Mouse (Mus musculus) hindbrain, embryonic 14.5 days (tissue): Measurements from ENCODE around the gene Trp73. TPM values are rescaled to one million over a fixed set of nuclear protein-coding genes. Genes with fewer than 3 reads are reported as not detected.

Experiments
- ATAC-seq: fragments of 200-750 bp; cut with Nextera tagmentation; 2 replicates; pipeline ENCODE4 v1.8.0; 2017; ENCODE audit warnings: moderate number of reproducible peaks, mild to moderate bottlenecking, moderate TSS enrichment, moderate library complexity; ENCODE audit not compliant: low FRiP score
- DNase-seq: peaks from one replicate; pipeline ENCODE4 v3.0.0-alpha.2; 2015; ENCODE audit warnings: low spot score
- H3K27ac ChIP-seq: fragments of 300-500 bp; sonication (generic); 2 replicates; pipeline ENCODE4 v1.5.1; 2014; ENCODE audit warnings: mild to moderate bottlenecking, moderate library complexity
- H3K27me3 ChIP-seq: fragments of 300-500 bp; sonication (generic); 2 replicates; pipeline ENCODE4 v1.6.1; 2014; ENCODE audit warnings: mild to moderate bottlenecking, low read length, mixed read lengths; ENCODE audit not compliant: control insufficient read depth, insufficient read depth
- H3K36me3 ChIP-seq: fragments of 300-500 bp; sonication (generic); replicated peaks from 2 replicates; pipeline ENCODE4 v1.6.1; 2014; ENCODE audit not compliant: control insufficient read depth, insufficient read depth
- H3K4me1 ChIP-seq: fragments of 300-500 bp; sonication (generic); replicated peaks from 2 replicates; pipeline ENCODE4 v1.6.1; 2014; ENCODE audit warnings: antibody characterized with exemption, low read length, mixed read lengths; ENCODE audit not compliant: control insufficient read depth, insufficient read depth
- H3K4me2 ChIP-seq: fragments of 300-500 bp; sonication (generic); replicated peaks from 2 replicates; pipeline ENCODE4 v1.6.1; 2014; ENCODE audit warnings: mild to moderate bottlenecking, moderate library complexity
- H3K4me3 ChIP-seq: fragments of 300-500 bp; sonication (generic); replicated peaks from 2 replicates; pipeline ENCODE4 v1.5.1; 2014; ENCODE audit warnings: mild to moderate bottlenecking, low read length
- H3K9ac ChIP-seq: fragments of 300-500 bp; sonication (generic); 2 replicates; pipeline ENCODE4 v1.6.1; 2014
- H3K9me3 ChIP-seq: fragments of 300-500 bp; sonication (generic); 2 replicates; pipeline ENCODE4 v1.6.1; 2016; ENCODE audit warnings: low read length; ENCODE audit not compliant: control insufficient read depth
- WGBS: fragments of 180-500 bp; shearing (Covaris S2); extraction: QIAGEN DNeasy Blood & Tissue Kit; methylation state at CpG from one replicate; pipeline ENCODE4 v1.1.7; 2014; 5-methylcytosine and 5-hydroxymethylcytosine counted together
- polyA plus RNA-seq: library from polyadenylated mRNA; unstranded; fragments of >200 nt; fragmentation: Nextera tagmentation; extraction: Ambion mirVana; gene quantifications from 2 replicates; pipeline ENCODE4 v1.2.1, GENCODE M21; 2014

The Trp73 gene
- polyA plus RNA-seq, 1 experiment from 2014 or later, result 0.96 TPM

GRCm38 (mm10) chr4:154071521-154071920 lies 68.5 kb downstream of the Trp73 start:
- Histone ChIP-seq H3K4me3 (0 out of 2 replicates have a peak overlapping the region, but pooled peaks have one; percentile 4), H3K27me3 (peaks cover 28% of the 10 kb centered on the region), H3K4me2 (peak overlapping the region; percentile 37), H3K9ac (no peak overlapping the region), H3K9me3 (no peaks in the 10 kb centered on the region), H3K36me3 (no peaks in the 10 kb centered on the region), H3K4me1 (0 out of 2 replicates have a peak, but pooled peaks cover 5% of the 10 kb centered on the region), H3K27ac (no peak overlapping the region)
- WGBS, result 3% methylated on average over 15 of the region's 20 CpGs
- ATAC-seq, result no peak
- no peak for DNase-seq

GRCm38 (mm10) chr4:154070896-154071295 lies 69.1 kb downstream of the Trp73 start:
- 0% methylated on average over 5 of the region's 5 CpGs for WGBS
- Histone ChIP-seq H3K36me3 (no peaks in the 10 kb centered on the region), H3K27ac (no peak overlapping the region), H3K4me1 (0 out of 2 replicates have a peak, but pooled peaks cover 5% of the 10 kb centered on the region), H3K9me3 (no peaks in the 10 kb centered on the region), H3K4me2 (no peak overlapping the region), H3K4me3 (no peak overlapping the region), H3K9ac (no peak overlapping the region), H3K27me3 (peaks cover 28% of the 10 kb centered on the region)
- DNase-seq (no peak), ATAC-seq (no peak)

GRCm38 (mm10) chr4:154064827-154065773 lies 74.9 kb downstream of the Trp73 start:
- Histone ChIP-seq H3K4me3 (no peak overlapping the region), H3K4me2 (no peak overlapping the region), H3K36me3 (no peaks in the 10 kb centered on the region), H3K27me3 (peaks cover 5% of the 10 kb centered on the region), H3K27ac (no peak overlapping the region), H3K9me3 (no peaks in the 10 kb centered on the region), H3K4me1 (no peaks in the 10 kb centered on the region), H3K9ac (no peak overlapping the region)
- peak; percentile 72 for DNase-seq
- ATAC-seq, result no peak; the same call in 1 of the 2 replicates
- WGBS, result 63% methylated on average over 14 of the region's 14 CpGs

GRCm38 (mm10) chr4:154057696-154058095 lies 82.3 kb downstream of the Trp73 start:
- ATAC-seq (no peak), DNase-seq (no peak)
- no peak overlapping the region for H3K4me2 ChIP-seq
- no peaks in the 10 kb centered on the region for H3K36me3 ChIP-seq
- H3K9me3 ChIP-seq, result no peaks in the 10 kb centered on the region
- H3K27ac ChIP-seq, result no peak overlapping the region
- WGBS, result 62% methylated on average over 4 of the region's 4 CpGs
- no peak overlapping the region for H3K4me3 ChIP-seq
- H3K27me3 ChIP-seq, result no peaks in the 10 kb centered on the region
- H3K9ac ChIP-seq, result no peak overlapping the region
- no peaks in the 10 kb centered on the region for H3K4me1 ChIP-seq

- H3K4me1 ChIP-seq, result no peaks in the 10 kb centered on the region
- no peaks in the 10 kb centered on the region for H3K9me3 ChIP-seq
- no peaks in the 10 kb centered on the region for H3K36me3 ChIP-seq
- H3K27ac ChIP-seq, result no peak overlapping the region
- 66% methylated on average over 2 of the region's 2 CpGs for WGBS
- H3K9ac ChIP-seq, result no peak overlapping the region
- H3K4me3 ChIP-seq, result no peak overlapping the region
- H3K27me3 ChIP-seq, result no peaks in the 10 kb centered on the region
- no peak for DNase-seq
- no peak for ATAC-seq
- H3K4me2 ChIP-seq, result no peak overlapping the region
Observed at GRCm38 (mm10) chr4:154056661-154057060, 83.3 kb downstream of the Trp73 start.

GRCm38 (mm10) chr4:154056046-154056445 lies 84.0 kb downstream of the Trp73 start:
- WGBS, result 84% methylated on average over 2 of the region's 2 CpGs
- no peak for ATAC-seq

GRCm38 (mm10) chr4:154055482-154055881 lies 84.5 kb downstream of the Trp73 start:
- Histone ChIP-seq H3K4me3 (no peak overlapping the region), H3K9ac (no peak overlapping the region), H3K36me3 (no peaks in the 10 kb centered on the region), H3K27ac (no peak overlapping the region), H3K4me2 (no peak overlapping the region), H3K9me3 (no peaks in the 10 kb centered on the region), H3K27me3 (no peaks in the 10 kb centered on the region), H3K4me1 (no peaks in the 10 kb centered on the region)
- DNase-seq, result no peak
- ATAC-seq, result no peak
- 87% methylated on average over 7 of the region's 7 CpGs for WGBS

More at GRCm38 (mm10) chr4:154056046-154056445, 84.0 kb downstream of the Trp73 start:
- H3K4me1 ChIP-seq, result no peaks in the 10 kb centered on the region
- DNase-seq, result no peak
- H3K27ac ChIP-seq, result no peak overlapping the region
- H3K4me2 ChIP-seq, result no peak overlapping the region
- H3K4me3 ChIP-seq, result no peak overlapping the region
- H3K9me3 ChIP-seq, result no peaks in the 10 kb centered on the region
- no peak overlapping the region for H3K9ac ChIP-seq
- no peaks in the 10 kb centered on the region for H3K36me3 ChIP-seq
- H3K27me3 ChIP-seq, result no peaks in the 10 kb centered on the region

- H3K36me3 ChIP-seq, result no peaks in the 10 kb centered on the region
- no peak overlapping the region for H3K4me3 ChIP-seq
- DNase-seq (no peak), ATAC-seq (no peak)
- H3K4me1 ChIP-seq, result no peaks in the 10 kb centered on the region
- H3K4me2 ChIP-seq, result no peak overlapping the region
- no peak overlapping the region for H3K27ac ChIP-seq
- no peaks in the 10 kb centered on the region for H3K9me3 ChIP-seq
- WGBS, result 59% methylated on average over 4 of the region's 4 CpGs
- no peaks in the 10 kb centered on the region for H3K27me3 ChIP-seq
- H3K9ac ChIP-seq, result no peak overlapping the region
Observed at GRCm38 (mm10) chr4:154053065-154053464, 86.9 kb downstream of the Trp73 start.

GRCm38 (mm10) chr4:154051401-154051800 lies 88.6 kb downstream of the Trp73 start:
- Histone ChIP-seq H3K27me3 (no peaks in the 10 kb centered on the region), H3K9me3 (no peaks in the 10 kb centered on the region), H3K27ac (no peak overlapping the region), H3K4me2 (no peak overlapping the region), H3K36me3 (no peaks in the 10 kb centered on the region), H3K4me3 (no peak overlapping the region), H3K4me1 (no peaks in the 10 kb centered on the region), H3K9ac (no peak overlapping the region)
- ATAC-seq (no peak), DNase-seq (no peak)
- 81% methylated on average over 3 of the region's 3 CpGs for WGBS
